Mouse (Mus musculus): ENCODE results near the gene Slc48a1.
A peak's percentile ranks its signal among the peaks of the same experiment; 100 is the strongest.

Gene Slc48a1

GRCm38 (mm10) chr15:97754476-97754875 is 23.8 kb upstream of the Slc48a1 start:
- peak; percentile 51 for DNase-seq (ENCODE audit: low read depth, low spot score)

GRCm38 (mm10) chr15:97755361-97755760 is 23.0 kb upstream of the Slc48a1 start:
- peak; percentile 83 for DNase-seq (ENCODE audit: low read depth, low spot score)

- DNase-seq (ENCODE audit: low read depth, low spot score): no peak
Observed at GRCm38 (mm10) chr15:97760006-97760405, 18.3 kb upstream of the Slc48a1 start.

- DNase-seq (ENCODE audit: low read depth, low spot score): no peak
Observed at GRCm38 (mm10) chr15:97760952-97761351, 17.4 kb upstream of the Slc48a1 start.

GRCm38 (mm10) chr15:97761438-97761837 is 16.9 kb upstream of the Slc48a1 start:
- no peak for DNase-seq (ENCODE audit: low read depth, low spot score)

GRCm38 (mm10) chr15:97762733-97763132 is 15.6 kb upstream of the Slc48a1 start:
- no peak for DNase-seq (ENCODE audit: low read depth, low spot score)

- no peak for DNase-seq (ENCODE audit: low read depth, low spot score)
Observed at GRCm38 (mm10) chr15:97763256-97764049, 14.9 kb upstream of the Slc48a1 start.

- DNase-seq (ENCODE audit: low read depth, low spot score): no peak
Observed at GRCm38 (mm10) chr15:97764532-97764931, 13.8 kb upstream of the Slc48a1 start.

GRCm38 (mm10) chr15:97765090-97765794 is 13.1 kb upstream of the Slc48a1 start:
- DNase-seq (ENCODE audit: low read depth, low spot score): no peak

- peak; percentile 48 for DNase-seq (ENCODE audit: low read depth, low spot score)
Observed at GRCm38 (mm10) chr15:97766194-97766593, 12.1 kb upstream of the Slc48a1 start.

GRCm38 (mm10) chr15:97766594-97767279 is 11.6 kb upstream of the Slc48a1 start:
- DNase-seq (ENCODE audit: low read depth, low spot score): no peak

- DNase-seq (ENCODE audit: low read depth, low spot score): peak; percentile 82
Observed at GRCm38 (mm10) chr15:97767280-97768186, 10.8 kb upstream of the Slc48a1 start, which contains the start of gene Rapgef3. Gene Rapgef3, minus strand, starts transcription at chr15:97767972.

GRCm38 (mm10) chr15:97768192-97768591 is 10.1 kb upstream of the Slc48a1 start:
- no peak for DNase-seq (ENCODE audit: low read depth, low spot score)

- DNase-seq (ENCODE audit: low read depth, low spot score): no peak
Observed at GRCm38 (mm10) chr15:97770280-97770679, 8.0 kb upstream of the Slc48a1 start.

GRCm38 (mm10) chr15:97773108-97773507 is 5.2 kb upstream of the Slc48a1 start:
- DNase-seq (ENCODE audit: low read depth, low spot score): peak; percentile 98

GRCm38 (mm10) chr15:97773961-97774370 is 4.4 kb upstream of the Slc48a1 start:
- peak; percentile 42 for DNase-seq (ENCODE audit: low read depth, low spot score)

GRCm38 (mm10) chr15:97776514-97776913 is 1.8 kb upstream of the Slc48a1 start:
- peak; percentile 76 for DNase-seq (ENCODE audit: low read depth, low spot score)

GRCm38 (mm10) chr15:97776919-97777318 is 1.4 kb upstream of the Slc48a1 start:
- DNase-seq (ENCODE audit: low read depth, low spot score): no peak

- DNase-seq (ENCODE audit: low read depth, low spot score): peak; percentile 55
Observed at GRCm38 (mm10) chr15:97779576-97779975, 1.3 kb downstream of the Slc48a1 start.

- no peak for DNase-seq (ENCODE audit: low read depth, low spot score)
Observed at GRCm38 (mm10) chr15:97780611-97781031, 2.3 kb downstream of the Slc48a1 start.
